Mouse (Mus musculus) testis, adult 2 months (tissue): Measurements from ENCODE around the gene Lifr. TPM values are rescaled to one million over a fixed set of nuclear protein-coding genes. Genes with fewer than 3 reads are reported as not detected.

ENCODE experiments used
- H3K27ac ChIP-seq: fragments of 200-500 bp; 2 replicates; pipeline ENCODE4 v1.5.1; 2012; ENCODE audit warnings: low read depth, low read length; ENCODE audit not compliant: control insufficient read depth, insufficient read depth
- H3K27me3 ChIP-seq: fragments of 200-500 bp; 2 replicates; pipeline ENCODE4 v1.6.1; 2012; ENCODE audit warnings: mild to moderate bottlenecking, low read length, moderate library complexity; ENCODE audit not compliant: control insufficient read depth, insufficient read depth
- H3K36me3 ChIP-seq: fragments of 200-500 bp; 2 replicates; pipeline ENCODE4 v1.6.1; 2012; ENCODE audit warnings: mild to moderate bottlenecking, low read length; ENCODE audit not compliant: control insufficient read depth, insufficient read depth
- H3K4me1 ChIP-seq: fragments of 200-500 bp; 2 replicates; pipeline ENCODE4 v1.6.1; 2012; ENCODE audit warnings: low read length; ENCODE audit not compliant: control insufficient read depth, insufficient read depth
- H3K4me3 ChIP-seq: fragments of 200-500 bp; 2 replicates; pipeline ENCODE4 v1.5.1; 2012; ENCODE audit warnings: low read depth, mild to moderate bottlenecking, low read length, moderate library complexity, mixed read lengths; ENCODE audit not compliant: control insufficient read depth
- CTCF ChIP-seq: fragments of 200-500 bp; IDR thresholded peaks from 2 replicates; pipeline ENCODE4 v1.5.1; 2012; ENCODE audit warnings: low read depth, mild to moderate bottlenecking, inconsistent platforms, low read length, moderate library complexity; ENCODE audit not compliant: control insufficient read depth, insufficient read depth, insufficient replicate concordance
- POLR2A ChIP-seq: fragments of 200-500 bp; IDR thresholded peaks from 2 replicates; pipeline ENCODE4 v1.6.1; 2012; ENCODE audit warnings: low read depth, mild to moderate bottlenecking, inconsistent platforms, low read length, moderate library complexity; ENCODE audit not compliant: control insufficient read depth
- polyA plus RNA-seq: library from polyadenylated mRNA; depleted of rRNA; stranded (reverse); fragments of >200 nt; gene quantifications from 2 replicates; pipeline ENCODE4 v1.2.3, GENCODE M21; 2012

The Lifr gene
- polyA plus RNA-seq, 1 experiment, result 7.6 TPM

- Histone ChIP-seq H3K27me3 (no peaks in the 10 kb centered on the region), H3K4me1 (peaks cover 2% of the 10 kb centered on the region; the same call in 1 of the 2 replicates), H3K36me3 (no peaks in the 10 kb centered on the region), H3K4me3 (no peak overlapping the region), H3K27ac (no peak overlapping the region)
- TF ChIP-seq CTCF, result no peak
Observed at GRCm38 (mm10) chr15:7200286-7200685, 109.9 kb downstream of the Lifr start.

- H3K36me3 ChIP-seq, result no peaks in the 10 kb centered on the region
- H3K4me1 ChIP-seq, result peaks cover 2% of the 10 kb centered on the region; the same call in 1 of the 2 replicates
- no peak for TF ChIP-seq CTCF
- TF ChIP-seq POLR2A, result no peak
- no peak overlapping the region for H3K4me3 ChIP-seq
- no peak overlapping the region for H3K27ac ChIP-seq
- H3K27me3 ChIP-seq, result no peaks in the 10 kb centered on the region
Observed at GRCm38 (mm10) chr15:7201421-7202380, 111.3 kb downstream of the Lifr start.

- H3K4me1 ChIP-seq, result peaks cover 2% of the 10 kb centered on the region; the same call in 1 of the 2 replicates
- H3K4me3 ChIP-seq, result no peak overlapping the region
- no peak overlapping the region for H3K27ac ChIP-seq
- H3K36me3 ChIP-seq, result no peaks in the 10 kb centered on the region
- no peaks in the 10 kb centered on the region for H3K27me3 ChIP-seq
- TF ChIP-seq POLR2A, result no peak
- no peak for TF ChIP-seq CTCF
Observed at GRCm38 (mm10) chr15:7202981-7203380, 112.6 kb downstream of the Lifr start.

- H3K27ac ChIP-seq, result no peak overlapping the region
Observed at GRCm38 (mm10) chr15:7203606-7204330, 113.4 kb downstream of the Lifr start.

GRCm38 (mm10) chr15:7204917-7205316 is 114.5 kb downstream of the Lifr start:
- peaks cover 2% of the 10 kb centered on the region; the same call in 1 of the 2 replicates for H3K4me1 ChIP-seq
- H3K27me3 ChIP-seq, result no peaks in the 10 kb centered on the region
- H3K27ac ChIP-seq, result no peak overlapping the region
- no peaks in the 10 kb centered on the region for H3K36me3 ChIP-seq
- no peak overlapping the region for H3K4me3 ChIP-seq
- TF ChIP-seq CTCF (no peak), POLR2A (no peak)

More at GRCm38 (mm10) chr15:7203606-7204330, 113.4 kb downstream of the Lifr start:
- Histone ChIP-seq H3K27me3 (no peaks in the 10 kb centered on the region), H3K4me3 (no peak overlapping the region), H3K36me3 (no peaks in the 10 kb centered on the region), H3K4me1 (peaks cover 2% of the 10 kb centered on the region; the same call in 1 of the 2 replicates)
- TF ChIP-seq CTCF (no peak), POLR2A (no peak)

GRCm38 (mm10) chr15:7206110-7206509 is 115.7 kb downstream of the Lifr start:
- Histone ChIP-seq H3K27me3 (no peaks in the 10 kb centered on the region), H3K4me3 (no peak overlapping the region), H3K27ac (no peak overlapping the region), H3K36me3 (no peaks in the 10 kb centered on the region), H3K4me1 (peaks cover 2% of the 10 kb centered on the region; the same call in 1 of the 2 replicates)
- TF ChIP-seq POLR2A (no peak), CTCF (no peak)

- TF ChIP-seq CTCF, result no peak
- TF ChIP-seq POLR2A, result no peak
- Histone ChIP-seq H3K36me3 (no peaks in the 10 kb centered on the region), H3K27ac (no peak overlapping the region), H3K4me1 (peaks cover 2% of the 10 kb centered on the region; the same call in 1 of the 2 replicates), H3K4me3 (no peak overlapping the region), H3K27me3 (no peaks in the 10 kb centered on the region)
Observed at GRCm38 (mm10) chr15:7207292-7207691, 116.9 kb downstream of the Lifr start.
